Mouse (Mus musculus) myocyte (in vitro differentiated cells): ENCODE data around the gene Gm960. TPM values are rescaled to one million over a fixed set of nuclear protein-coding genes. Genes with fewer than 3 reads are reported as not detected.

ENCODE experiments used
- H3K27me3 ChIP-seq: one replicate; pipeline ENCODE4 v1.6.1; 2011; ENCODE audit not compliant: control insufficient read depth, insufficient read depth, insufficient read length
- H3K36me3 ChIP-seq: one replicate; pipeline ENCODE4 v1.6.1; 2011; ENCODE audit not compliant: control insufficient read depth, insufficient read depth
- H3K4me2 ChIP-seq: one replicate; pipeline ENCODE4 v1.6.1; 2011; ENCODE audit warnings: low read depth, control low read depth
- H3K4me3 ChIP-seq: one replicate; pipeline ENCODE4 v1.5.1; 2011; ENCODE audit warnings: mild to moderate bottlenecking, control low read depth, moderate library complexity
- H3K79me2 ChIP-seq: one replicate; pipeline ENCODE4 v1.6.1; 2011; ENCODE audit not compliant: control insufficient read depth, insufficient read depth
- H3ac ChIP-seq: one replicate; pipeline ENCODE4 v1.6.1; 2011; ENCODE audit not compliant: control insufficient read depth, insufficient read length
- CEBPB ChIP-seq: IDR thresholded peaks from 2 replicates; pipeline ENCODE4 v1.6.1; 2011; ENCODE audit warnings: mild to moderate bottlenecking, moderate library complexity; ENCODE audit not compliant: poor library complexity, insufficient read depth, severe bottlenecking
- E2F4 ChIP-seq: IDR thresholded peaks from one replicate; pipeline ENCODE4 v1.6.1; 2011; ENCODE audit warnings: mild to moderate bottlenecking, control low read depth, moderate library complexity; ENCODE audit not compliant: insufficient read depth
- MAX ChIP-seq: IDR thresholded peaks from one replicate; pipeline ENCODE4 v1.6.1; 2011; ENCODE audit warnings: low read depth, mild to moderate bottlenecking, control low read depth
- MYOD1 ChIP-seq, 3 experiments: IDR thresholded peaks; one replicate each; pipeline ENCODE4 v1.6.1; 2011; ENCODE audit warnings: control low read depth in 2 of 3, low read depth in 2 of 3, mild to moderate bottlenecking in 2 of 3, moderate library complexity in 1 of 3; ENCODE audit not compliant: insufficient read length in 2 of 3, control insufficient read depth in 1 of 3
- MYOG ChIP-seq, 3 experiments: IDR thresholded peaks; one replicate each; pipeline ENCODE4 v1.6.1; 2011; ENCODE audit warnings: control low read depth in 2 of 3, low read depth in 2 of 3, mild to moderate bottlenecking in 2 of 3; ENCODE audit not compliant: insufficient read length in 2 of 3, control insufficient read depth in 1 of 3, insufficient read depth in 1 of 3
- POLR2A ChIP-seq: IDR thresholded peaks from one replicate; pipeline ENCODE4 v1.6.1; 2011; ENCODE audit warnings: low read depth, mild to moderate bottlenecking, control low read depth, moderate library complexity; ENCODE audit not compliant: insufficient read length
- POLR2AphosphoS2 ChIP-seq: IDR thresholded peaks from one replicate; pipeline ENCODE4 v1.6.1; 2011; ENCODE audit warnings: low read depth, control low read depth; ENCODE audit not compliant: insufficient read length
- REST ChIP-seq: IDR thresholded peaks from one replicate; pipeline ENCODE4 v1.6.1; 2011; ENCODE audit warnings: mild to moderate bottlenecking, control low read depth, moderate library complexity; ENCODE audit not compliant: insufficient read depth, insufficient read length
- SRF ChIP-seq: IDR thresholded peaks from one replicate; pipeline ENCODE4 v1.6.1; 2011; ENCODE audit warnings: low read depth; ENCODE audit not compliant: control insufficient read depth, insufficient read length
- TCF12 ChIP-seq: IDR thresholded peaks from one replicate; pipeline ENCODE4 v1.6.1; 2011; ENCODE audit warnings: mild to moderate bottlenecking, control low read depth; ENCODE audit not compliant: poor library complexity, insufficient read depth, severe bottlenecking
- TCF3 ChIP-seq: IDR thresholded peaks from one replicate; pipeline ENCODE4 v1.6.1; 2011; ENCODE audit warnings: low read depth, control low read depth; ENCODE audit not compliant: insufficient read length
- USF1 ChIP-seq: IDR thresholded peaks from one replicate; pipeline ENCODE4 v1.6.1; 2011; ENCODE audit warnings: low read depth, mild to moderate bottlenecking, control low read depth, moderate library complexity
- polyA plus RNA-seq: library from polyadenylated mRNA; unstranded; fragments of >200 nt; fragmentation: generic; extraction: Trizol; gene quantifications from one replicate; pipeline ENCODE4 v1.2.1, GENCODE M21; 2012; ENCODE audit warnings: missing spikeins

The Gm960 gene
- polyA plus RNA-seq, 1 experiment: 0.90 TPM

DNA sequence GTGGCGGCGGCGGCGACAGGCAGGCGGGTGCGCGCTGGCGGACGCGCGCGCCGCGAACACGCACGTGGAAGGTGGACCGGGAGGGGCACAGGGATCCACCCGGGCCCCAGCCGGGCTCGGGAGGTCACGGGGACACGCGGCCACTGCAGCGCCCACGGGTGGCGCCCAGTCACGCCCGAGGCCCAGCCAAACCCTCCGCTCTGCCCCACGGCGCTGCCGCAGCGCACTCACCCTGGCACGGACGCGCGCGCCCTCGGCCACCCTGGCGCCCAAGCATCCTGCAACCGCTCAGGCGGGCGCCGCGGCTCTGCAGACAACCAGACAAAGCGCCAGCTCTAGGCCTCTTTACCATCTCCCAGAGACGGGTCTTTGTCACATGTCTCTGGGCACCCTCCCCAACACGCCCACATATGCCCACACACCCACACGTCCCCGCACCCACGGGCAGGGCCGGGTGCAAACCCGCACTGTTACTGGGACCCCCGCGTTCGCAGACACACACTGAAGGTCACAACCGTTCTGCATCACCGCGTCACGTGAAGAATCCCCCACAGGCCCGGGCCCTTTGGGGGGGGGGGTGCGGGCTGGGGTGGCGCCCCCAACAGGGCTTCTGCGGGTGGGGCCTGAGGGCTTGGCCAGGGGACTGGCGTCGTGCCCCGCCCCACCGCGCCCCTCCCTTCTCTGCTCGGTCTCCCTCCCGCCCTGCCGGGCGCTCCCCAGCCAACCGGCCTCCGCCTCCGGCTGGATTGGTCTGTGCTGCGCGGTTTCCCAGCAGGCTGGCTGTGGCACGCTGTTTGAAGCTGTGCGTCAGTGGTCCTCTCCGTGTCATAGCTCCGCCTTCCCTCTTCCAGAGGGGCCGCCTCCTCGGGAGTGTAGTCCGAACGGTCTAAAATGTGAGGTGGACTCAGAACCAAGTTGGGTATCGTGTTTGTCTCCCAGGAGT is 83.0 kb downstream of the Gm960 start, which contains the start of gene Lrfn4:
Gene Lrfn4 (minus strand): TSS at position 517 of the 943 bp plus-strand sequence.
- Histone ChIP-seq H3K4me3 (peak within 1 kb of the TSS; percentile 40), H3K4me2 (peak within 1 kb of the TSS; percentile 93), H3K27me3 (no peaks in the 10 kb centered on the region), H3K79me2 (no peaks in the 10 kb centered on the region), H3K36me3 (no peaks in the 10 kb centered on the region), H3ac (peak within 1 kb of the TSS; percentile 74)
- TF ChIP-seq CEBPB (no peak), TCF12 (no peak), POLR2A (peak; percentile 76), E2F4 (peak; percentile 67), MYOD1 (IDR thresholded peaks at IDR 0.05; ENCODE audit: control insufficient read depth in 1 of 3, insufficient read length in 2 of 3, low read depth in 2 of 3) (peak in 1 of 3 experiments; percentile 28), REST (no peak), MYOG (IDR thresholded peaks at IDR 0.05; ENCODE audit: control insufficient read depth in 1 of 3, insufficient read depth in 1 of 3, insufficient read length in 2 of 3, low read depth in 2 of 3) (no peak), USF1 (peak; percentile 42), SRF (no peak), POLR2AphosphoS2 (peak; percentile 61), MAX (no peak), TCF3 (no peak)

DNA sequence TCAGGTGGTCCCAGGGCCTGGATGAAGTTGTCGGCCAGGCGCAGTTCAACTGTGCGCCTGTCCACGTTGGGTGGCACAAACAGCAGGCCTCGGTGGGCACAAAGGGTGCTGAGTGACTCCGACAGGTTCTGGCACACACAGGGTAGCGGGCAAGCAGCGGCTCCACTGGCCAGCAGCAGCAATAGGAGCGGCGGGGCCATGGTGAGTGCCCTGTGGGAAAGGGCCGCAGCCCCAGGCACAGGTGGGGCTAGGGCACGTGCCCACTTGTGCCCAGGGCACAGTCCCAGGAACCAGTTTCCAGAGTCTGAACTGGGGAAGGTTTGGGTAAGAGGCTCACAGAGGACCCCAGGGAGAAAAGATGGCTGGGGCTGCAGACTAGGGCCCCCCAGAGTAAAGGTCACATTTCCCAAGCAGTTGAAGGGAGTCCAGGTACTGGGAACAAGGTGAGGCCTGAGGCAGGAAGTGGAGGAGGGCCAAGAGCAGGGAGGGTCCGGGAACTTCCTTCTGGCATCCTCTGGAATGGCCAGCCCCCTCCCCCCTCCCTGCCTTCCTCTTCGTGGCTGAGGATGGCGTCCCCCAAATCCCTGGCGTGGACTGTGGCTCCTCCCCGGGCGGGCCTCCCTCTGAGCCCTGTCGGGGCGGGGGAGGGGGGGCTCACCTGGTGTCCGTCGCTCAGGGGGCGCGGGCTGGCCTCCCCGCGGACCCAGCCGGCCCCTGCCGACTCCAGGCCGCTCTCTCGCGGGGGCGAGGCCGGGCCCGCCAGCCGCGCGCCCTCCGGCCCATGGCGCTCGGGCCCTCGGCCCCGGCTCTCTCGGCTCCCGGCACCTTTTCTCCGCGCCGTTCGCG is 83.9 kb downstream of the Gm960 start:
- Histone ChIP-seq H3K27me3 (no peaks in the 10 kb centered on the region), H3K4me2 (peak overlapping the region; percentile 93), H3K4me3 (peak overlapping the region; percentile 40), H3K36me3 (no peaks in the 10 kb centered on the region), H3K79me2 (no peaks in the 10 kb centered on the region), H3ac (peak overlapping the region; percentile 74)
- no peak for TF ChIP-seq MAX
- no peak for TF ChIP-seq TCF3
- TF ChIP-seq SRF: no peak
- TF ChIP-seq REST: no peak
- TF ChIP-seq POLR2AphosphoS2: no peak
- no peak for TF ChIP-seq POLR2A
- no peak for TF ChIP-seq MYOD1 (IDR thresholded peaks at IDR 0.05; ENCODE audit: control insufficient read depth in 1 of 3, insufficient read length in 2 of 3, low read depth in 2 of 3)
- no peak for TF ChIP-seq E2F4
- TF ChIP-seq MYOG (IDR thresholded peaks at IDR 0.05; ENCODE audit: control insufficient read depth in 1 of 3, insufficient read depth in 1 of 3, insufficient read length in 2 of 3, low read depth in 2 of 3): no peak
- TF ChIP-seq CEBPB: no peak

DNA sequence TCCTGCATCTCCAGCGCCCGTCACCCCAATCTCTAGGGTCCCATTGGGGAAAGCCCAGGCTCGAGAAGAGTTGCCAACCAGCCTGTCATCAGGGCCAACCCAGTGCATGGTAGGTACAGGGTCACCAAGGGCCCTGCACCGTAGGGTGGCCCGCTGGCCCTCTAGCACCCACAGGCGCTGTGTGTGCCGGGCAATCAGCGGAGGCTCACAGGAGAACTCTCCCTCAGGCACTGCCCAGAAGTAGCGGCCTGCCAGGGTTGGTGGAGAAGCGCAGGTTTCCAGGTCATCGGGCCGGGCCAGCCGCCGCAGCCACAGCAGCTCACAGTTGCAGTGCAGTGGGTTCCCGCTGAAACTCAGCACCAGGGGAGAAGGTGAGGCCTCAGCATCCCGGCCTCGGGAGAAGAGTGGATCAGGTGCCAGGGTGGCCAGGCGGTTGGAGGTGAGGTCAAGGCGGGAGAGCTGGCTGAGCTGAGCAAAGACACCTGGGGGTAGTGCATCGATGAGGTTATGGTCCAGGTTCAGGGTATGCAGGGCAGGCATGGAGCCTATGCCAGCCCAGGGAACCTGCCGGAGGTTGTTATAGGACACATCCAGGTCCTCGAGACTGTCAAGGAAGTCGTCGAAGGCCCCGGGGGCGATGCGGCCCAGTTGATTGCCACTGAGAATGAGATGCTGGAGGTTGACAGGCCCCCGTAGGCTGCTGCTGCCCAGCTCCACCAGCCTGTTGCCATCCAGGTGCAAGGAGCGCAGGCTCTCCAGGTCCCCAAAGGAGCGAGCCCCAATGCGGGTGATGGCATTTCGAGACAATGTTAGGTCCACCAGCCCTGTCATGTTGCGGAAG is 84.8 kb downstream of the Gm960 start:
- peak; percentile 17 for TF ChIP-seq POLR2A
- TF ChIP-seq REST: no peak
- no peak overlapping the region for H3K4me2 ChIP-seq
- peak overlapping the region; percentile 40 for H3K4me3 ChIP-seq
- no peaks in the 10 kb centered on the region for H3K27me3 ChIP-seq
- no peaks in the 10 kb centered on the region for H3K36me3 ChIP-seq
- no peak overlapping the region for H3ac ChIP-seq
- no peaks in the 10 kb centered on the region for H3K79me2 ChIP-seq

DNA sequence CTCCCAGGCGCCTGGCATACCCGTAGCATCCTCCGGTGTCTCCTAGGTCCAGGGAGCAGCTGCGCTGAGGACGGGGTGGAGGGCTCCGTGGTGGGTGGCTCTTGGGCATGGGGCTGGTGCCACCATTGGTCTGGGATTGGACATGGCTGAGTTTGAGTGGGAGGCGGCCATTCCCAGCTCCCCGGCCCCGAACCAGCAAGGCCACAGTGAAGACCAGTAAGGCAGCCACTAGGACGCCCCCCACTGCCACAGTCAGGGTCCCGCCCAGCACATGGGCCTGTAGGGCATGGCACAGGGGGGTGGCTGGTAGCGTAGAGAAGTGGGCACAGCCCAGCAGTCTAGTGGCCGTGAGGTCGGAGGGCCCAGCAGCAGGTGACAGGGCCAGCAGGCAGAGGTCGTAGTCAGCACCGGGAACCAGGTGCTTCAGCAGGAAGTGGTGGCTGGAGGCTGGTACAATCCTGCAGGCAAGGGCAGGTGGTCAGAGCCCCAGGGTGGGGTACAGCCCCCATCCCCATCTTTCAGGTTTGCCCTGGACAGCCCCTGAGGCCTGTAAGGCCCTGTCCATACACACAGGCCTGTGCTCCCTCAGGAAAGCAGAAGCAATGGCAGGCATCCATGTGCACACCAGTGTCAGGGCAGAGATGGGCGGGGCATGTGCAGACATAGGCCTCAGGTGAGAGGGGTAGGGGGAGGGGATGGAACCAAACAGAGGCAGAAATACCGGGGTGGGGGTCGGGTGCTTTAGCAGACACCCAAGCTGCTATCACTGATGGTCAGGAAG is 86.1 kb downstream of the Gm960 start:
- Histone ChIP-seq H3K79me2 (no peaks in the 10 kb centered on the region), H3K4me3 (no peak overlapping the region), H3K27me3 (no peaks in the 10 kb centered on the region), H3K4me2 (no peak overlapping the region), H3K36me3 (no peaks in the 10 kb centered on the region), H3ac (no peak overlapping the region)
- no peak for TF ChIP-seq MYOD1 (IDR thresholded peaks at IDR 0.05; ENCODE audit: control insufficient read depth in 1 of 3, insufficient read length in 2 of 3, low read depth in 2 of 3)
- peak in 1 of 3 experiments; percentile 7 for TF ChIP-seq MYOG (IDR thresholded peaks at IDR 0.05; ENCODE audit: control insufficient read depth in 1 of 3, insufficient read depth in 1 of 3, insufficient read length in 2 of 3, low read depth in 2 of 3)
